Mouse (Mus musculus): ENCODE results near the gene Pde4dip.

DNA sequence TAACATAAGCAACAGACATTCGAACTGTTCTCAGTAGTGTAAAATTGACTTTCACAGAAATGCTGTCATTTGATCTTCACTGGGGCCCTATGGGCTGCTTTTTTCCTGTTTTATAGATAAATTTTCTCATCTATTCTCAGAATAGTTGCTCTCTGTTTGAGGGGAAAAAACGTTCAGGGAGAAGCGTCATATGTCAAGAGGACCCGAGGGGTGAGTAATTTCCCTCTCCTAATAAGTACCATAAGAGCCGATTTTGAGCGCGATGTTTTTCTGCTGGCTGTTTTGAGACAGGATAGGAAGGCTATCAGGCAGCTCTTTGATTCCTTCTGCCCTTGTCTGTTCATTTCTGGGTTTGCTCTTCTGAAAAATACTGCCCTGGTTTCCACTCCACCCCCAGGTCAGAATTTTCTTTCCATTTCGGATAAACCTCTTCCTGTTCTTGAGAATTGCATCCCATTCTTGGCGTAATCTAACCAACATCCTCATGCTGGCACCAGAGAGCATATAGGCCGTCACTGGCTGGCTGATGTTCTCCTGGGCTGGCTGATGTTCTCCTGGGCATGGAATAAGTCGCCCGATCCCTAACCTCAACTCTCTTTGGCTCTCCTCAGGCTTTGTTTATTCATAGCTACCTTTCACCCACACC lies 41.8 kb upstream of the Pde4dip start:
- TF ChIP-seq CTCF (IDR thresholded peaks at IDR 0.05): peak; percentile 53
- TF ChIP-seq EP300 (IDR thresholded peaks at IDR 0.05): no peak
